Mouse (Mus musculus) erythroblast, embryonic 14.5 days (primary cell): Measurements from ENCODE around the gene Nme3.

ENCODE experiments used
- GATA1 ChIP-seq: IDR thresholded peaks from 2 replicates; pipeline ENCODE4 v1.6.1; 2012; ENCODE audit warnings: low read length, inconsistent platforms, mixed read lengths
- TAL1 ChIP-seq: IDR thresholded peaks from 3 replicates; pipeline ENCODE4 v1.6.1; 2012; ENCODE audit warnings: low read length, inconsistent platforms, mixed read lengths

GRCm38 (mm10) chr17:24895571-24896240 lies 594 bp upstream of the Nme3 start:
- TF ChIP-seq TAL1 (no peak), GATA1 (no peak)
